Mouse (Mus musculus) stomach, embryonic 15.5 days (tissue): ENCODE results near the gene Cacng5. TPM values are rescaled to one million over a fixed set of nuclear protein-coding genes. Genes with fewer than 3 reads are reported as not detected.

Experiments
- polyA plus RNA-seq: library from polyadenylated mRNA; unstranded; fragments of >200 nt; fragmentation: Nextera tagmentation; extraction: Ambion mirVana; gene quantifications from 2 replicates; pipeline ENCODE4 v1.2.1, GENCODE M21; 2015

Gene Cacng5
- polyA plus RNA-seq, 1 experiment from 2014 or later, result 0.41 TPM

Other genes starting within 250 kb of the Cacng5 start
- 0.14 and 0.48 TPM in 2 replicates for gene Cacng1, start 198.5 kb downstream of the Cacng5 start, polyA plus RNA-seq
- 4.4 and 4.8 TPM in 2 replicates for gene Cacng4, start 120.5 kb downstream of the Cacng5 start, polyA plus RNA-seq